Mouse (Mus musculus) frontal cortex, postnatal 10 days (tissue): ENCODE data around the gene Ocrl.

Experiments
- DNase-seq, 2 experiments: peaks; one replicate each; pipeline ENCODE4 v3.0.0; 2022; ENCODE audit warnings: low spot score in 2 of 2, mixed read lengths in 1 of 2

The Ocrl gene

DNA sequence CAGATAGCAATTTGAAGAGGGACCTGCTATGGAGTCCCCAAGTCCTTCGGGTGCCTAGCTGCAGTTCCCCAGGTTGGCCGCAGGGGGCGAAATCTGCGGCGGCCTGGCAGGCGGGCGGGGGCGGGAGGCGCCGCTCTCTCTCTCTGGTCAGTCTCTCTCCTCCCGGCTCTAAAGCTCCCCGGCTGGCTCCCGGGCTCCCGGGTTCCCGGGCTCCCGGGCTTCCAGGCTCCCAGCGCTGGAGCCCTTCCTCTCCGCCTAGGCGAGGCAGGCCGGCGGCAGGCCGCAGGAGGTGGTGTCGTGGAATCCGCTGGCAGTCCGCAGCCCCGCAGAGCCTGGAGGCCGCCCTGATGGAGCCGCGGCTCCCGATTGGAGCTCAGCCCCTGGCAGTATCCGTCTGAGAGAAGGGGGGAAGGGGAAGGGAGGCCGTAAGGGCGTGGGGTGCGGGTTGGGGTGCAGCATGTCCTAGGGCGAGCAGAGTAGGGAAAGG is at the start of gene Ocrl:
Gene Ocrl (plus strand): TSS at position 82 of the 487 bp plus-strand sequence.
- peak; percentile 18 to 54 for DNase-seq

DNA sequence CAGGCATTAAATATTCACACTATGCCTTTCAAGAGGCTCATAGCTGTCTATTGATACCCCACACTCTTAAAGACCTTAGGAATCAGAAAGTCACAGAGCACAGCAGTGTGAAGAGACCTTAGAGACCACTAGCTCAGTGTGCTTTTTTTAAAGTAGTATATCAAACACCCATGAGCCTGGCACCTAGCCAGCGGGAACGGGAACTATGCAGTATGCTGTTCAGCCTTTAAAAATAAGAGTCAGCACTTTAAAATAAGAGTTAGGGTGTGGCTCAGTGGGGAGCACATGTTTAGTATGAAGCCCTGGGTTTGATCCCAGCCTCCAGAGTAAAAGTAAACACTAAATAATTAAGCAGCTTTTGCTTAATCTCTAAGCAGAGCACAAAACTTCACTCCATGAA is 32.1 kb upstream of the Ocrl start:
- peak in 1 of 2 experiments; percentile 7 for DNase-seq

DNA sequence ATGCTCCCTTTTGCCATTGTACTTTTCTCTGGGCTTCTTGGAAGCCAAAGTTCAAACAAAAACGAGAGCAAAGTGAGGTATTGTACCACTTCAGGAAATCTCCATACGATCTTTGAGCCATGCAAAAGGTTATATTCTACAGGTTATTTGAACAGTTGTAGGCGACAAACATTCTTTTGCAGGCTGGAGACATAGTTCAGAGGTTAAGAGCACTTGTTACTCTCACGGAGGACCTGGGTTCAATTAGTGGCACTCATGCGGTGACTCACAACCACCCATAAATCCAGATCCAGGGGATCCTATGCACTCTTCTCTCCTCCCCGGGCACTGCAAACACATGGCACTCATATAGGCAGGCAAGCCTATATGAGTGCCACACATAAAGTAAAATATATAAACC is 29.4 kb upstream of the Ocrl start:
- DNase-seq = no peak

DNA sequence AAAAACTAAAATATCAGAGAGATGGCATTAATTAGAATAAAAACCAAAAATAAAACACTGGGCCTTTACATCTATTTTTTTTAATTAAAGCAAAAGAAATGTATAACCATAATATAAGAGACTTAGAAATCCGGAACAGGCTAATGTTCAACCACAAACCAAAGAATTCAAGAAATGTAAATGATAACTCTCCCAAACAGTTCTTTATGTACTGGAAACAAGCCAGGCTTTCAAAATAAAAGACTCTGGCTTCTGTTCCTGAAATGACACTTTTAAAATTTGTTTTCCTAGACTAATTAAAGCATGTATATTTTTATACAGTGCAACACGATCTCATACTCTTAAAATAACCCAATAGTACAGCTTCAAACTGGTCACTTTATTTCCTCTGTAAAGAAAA is 24.8 kb upstream of the Ocrl start:
- DNase-seq = no peak

DNA sequence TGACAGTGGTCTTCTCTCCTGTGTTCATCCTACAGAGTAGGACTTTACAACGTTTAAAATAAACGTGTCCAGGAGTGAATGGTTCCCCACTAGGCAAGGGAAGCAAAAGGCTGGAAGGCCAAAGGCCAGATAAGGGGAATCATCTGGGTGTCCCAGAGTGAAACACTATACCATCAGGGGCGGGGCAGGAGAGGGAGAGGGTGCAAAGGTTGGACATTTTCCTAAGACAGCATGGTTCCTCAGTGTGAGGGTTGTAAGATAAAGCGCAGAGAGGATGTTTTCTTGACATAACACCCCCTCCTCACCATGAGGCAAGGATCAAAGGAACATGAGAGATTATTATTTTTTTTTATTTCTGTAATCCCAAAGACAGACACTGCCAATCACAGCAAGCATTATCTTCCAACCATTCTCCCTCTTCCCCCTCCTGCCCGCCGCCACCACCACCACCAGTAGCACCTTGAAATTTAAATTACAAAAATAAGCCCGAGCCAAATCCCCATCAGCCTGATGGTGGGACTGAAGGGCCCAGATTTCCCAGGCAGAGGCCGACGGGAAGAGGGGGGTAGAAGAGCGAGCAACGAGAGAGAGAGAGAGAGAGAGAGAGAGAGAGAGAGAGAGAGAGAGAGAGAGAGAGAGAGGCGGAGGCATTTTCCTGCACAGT is 20.8 kb upstream of the Ocrl start:
- DNase-seq = no peak

DNA sequence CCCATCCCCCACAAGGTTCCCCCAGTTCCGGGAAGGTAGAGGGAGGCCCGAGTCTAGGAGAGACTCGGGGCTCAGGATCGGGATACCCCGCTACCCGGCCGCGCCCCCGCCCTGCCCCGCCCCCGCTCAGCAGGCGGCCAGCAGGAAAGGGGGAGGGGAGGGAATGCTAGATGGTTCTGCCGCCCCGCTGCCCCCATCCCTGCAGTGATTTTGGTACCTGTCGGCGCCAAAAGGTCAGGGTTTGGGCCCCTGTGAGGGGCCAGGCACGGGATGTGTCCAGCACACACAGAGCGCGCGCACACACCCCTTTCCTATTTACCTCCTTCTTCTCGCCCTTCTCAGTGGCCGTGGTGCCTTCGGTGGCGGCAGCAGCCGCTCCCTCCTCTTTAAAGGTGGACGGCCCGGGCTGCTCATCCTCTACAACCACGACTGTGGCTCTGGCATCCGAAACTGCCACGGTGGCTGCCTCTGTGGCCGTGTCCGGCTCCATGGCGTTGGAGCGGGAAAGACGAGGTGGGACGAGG is 20.2 kb upstream of the Ocrl start:
- DNase-seq = peak; percentile 11 to 18

DNA sequence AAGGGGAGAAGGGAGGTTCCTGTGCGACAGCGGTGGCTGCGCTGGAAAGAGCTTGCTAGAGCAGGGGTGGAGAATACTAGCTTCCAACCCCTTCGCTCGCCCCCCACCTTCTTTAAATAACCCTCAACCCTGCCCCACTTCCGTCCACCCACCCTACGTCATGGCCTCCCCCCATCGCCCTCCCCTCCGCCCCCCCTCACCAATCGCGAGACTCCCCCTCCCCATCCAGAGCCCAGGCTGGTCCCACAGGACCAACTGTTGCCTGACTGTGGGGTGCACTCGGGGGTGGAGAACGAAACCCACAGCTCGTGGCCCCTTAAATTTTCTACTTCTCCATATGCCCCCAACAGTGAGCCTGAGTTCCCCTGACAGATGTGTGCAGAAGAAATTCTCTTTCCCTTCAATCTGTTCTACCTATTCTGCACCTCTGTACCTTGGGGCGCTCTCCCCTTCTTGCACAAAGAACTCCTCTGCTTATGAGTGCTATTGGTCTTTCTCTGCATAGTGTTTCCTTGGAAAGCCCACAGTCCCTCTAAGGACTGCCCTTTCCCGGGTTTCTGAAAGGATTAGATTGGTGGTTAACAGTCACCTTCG is 19.7 kb upstream of the Ocrl start, which contains the start of gene Smarca1:
Gene Smarca1 (minus strand): TSS at position 544 of the 594 bp plus-strand sequence.
- no peak for DNase-seq

DNA sequence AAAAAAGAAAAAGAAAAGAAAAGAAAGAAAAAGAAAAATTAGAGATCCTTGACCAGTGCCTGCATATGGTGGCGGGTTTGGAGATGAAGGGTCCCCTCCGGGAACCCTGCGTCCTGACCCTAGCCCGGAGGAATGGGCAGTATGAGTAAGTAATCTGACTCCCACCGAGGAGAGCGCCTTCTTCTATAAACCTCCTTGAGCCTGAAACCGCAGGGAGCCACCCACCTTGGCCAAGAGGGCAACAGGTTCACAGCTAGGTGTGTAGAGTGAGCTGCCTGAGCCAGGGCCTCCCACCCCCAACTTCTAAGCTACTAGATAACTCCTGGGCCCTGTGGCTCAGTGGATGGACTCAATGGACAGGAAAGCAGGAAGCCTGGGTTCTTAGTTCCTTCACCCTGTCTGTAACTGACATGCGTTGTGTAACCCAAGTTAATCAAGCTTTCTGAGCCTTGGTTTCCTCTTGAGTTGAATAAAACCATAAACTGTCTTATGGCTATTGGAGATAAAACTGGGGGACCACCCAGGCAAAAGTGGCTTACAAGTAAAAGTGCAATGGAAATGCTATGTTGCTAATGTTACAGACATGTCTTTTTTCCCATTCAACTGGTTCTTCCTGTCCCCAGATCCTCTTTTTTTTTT is 836 bp downstream of the Ocrl start:
- peak; percentile 6 for DNase-seq

DNA sequence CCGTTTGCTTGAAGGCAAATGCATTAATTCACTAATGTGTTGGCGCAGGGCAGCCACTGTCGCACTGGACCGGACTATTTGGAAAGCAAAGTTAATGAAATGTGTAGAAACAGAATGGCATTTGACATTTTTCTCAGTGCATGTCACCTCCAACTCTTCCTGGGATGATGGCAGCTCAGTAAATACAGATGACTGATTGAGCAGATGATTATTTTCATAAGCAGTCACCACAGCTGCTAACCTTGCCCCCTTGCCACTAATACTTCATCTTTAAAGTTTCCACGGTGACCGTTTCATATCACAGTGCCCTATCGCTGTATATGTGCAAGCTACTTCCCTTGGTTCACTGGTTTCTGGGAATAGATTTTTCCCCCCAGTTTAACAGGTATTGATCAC is 1.4 kb downstream of the Ocrl start:
- no peak for DNase-seq

DNA sequence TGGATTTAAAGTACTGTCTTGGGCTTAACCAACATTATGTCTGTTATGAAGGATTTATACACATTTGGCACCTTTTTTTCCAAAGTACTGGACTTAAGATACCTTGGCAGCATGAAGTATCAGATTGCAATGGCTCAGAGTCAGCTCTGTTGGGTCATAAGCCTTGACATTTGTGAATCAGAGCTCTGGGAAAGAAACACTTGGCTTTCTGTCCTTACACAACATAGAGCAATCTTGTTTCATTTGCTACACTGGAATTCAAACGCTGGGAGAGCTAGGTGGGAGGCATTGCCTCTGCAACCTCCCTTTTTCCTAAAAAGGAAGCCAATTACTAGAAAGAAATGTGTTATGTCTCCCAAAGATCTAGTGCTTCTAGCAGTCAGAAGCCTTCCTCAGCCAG is 4.6 kb downstream of the Ocrl start:
- DNase-seq = no peak

DNA sequence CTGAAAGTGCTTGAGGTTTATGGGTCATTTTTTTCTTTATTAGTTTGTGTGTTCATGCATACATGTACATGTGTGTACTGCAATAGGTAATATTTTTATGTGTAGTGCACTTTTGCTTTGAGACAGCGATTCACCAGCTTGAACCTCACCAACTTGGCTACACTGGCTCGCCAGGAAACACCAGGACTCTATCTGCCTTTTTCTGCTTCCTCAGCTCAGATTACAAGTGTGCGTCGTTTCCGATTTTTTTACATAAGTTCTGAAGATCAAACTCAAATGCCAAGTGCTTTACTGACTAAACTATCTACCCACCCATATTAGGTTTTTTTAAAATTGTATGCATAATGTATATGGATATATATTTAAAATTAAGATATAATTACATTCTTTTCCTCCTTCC is 8.4 kb downstream of the Ocrl start:
- DNase-seq = no peak

DNA sequence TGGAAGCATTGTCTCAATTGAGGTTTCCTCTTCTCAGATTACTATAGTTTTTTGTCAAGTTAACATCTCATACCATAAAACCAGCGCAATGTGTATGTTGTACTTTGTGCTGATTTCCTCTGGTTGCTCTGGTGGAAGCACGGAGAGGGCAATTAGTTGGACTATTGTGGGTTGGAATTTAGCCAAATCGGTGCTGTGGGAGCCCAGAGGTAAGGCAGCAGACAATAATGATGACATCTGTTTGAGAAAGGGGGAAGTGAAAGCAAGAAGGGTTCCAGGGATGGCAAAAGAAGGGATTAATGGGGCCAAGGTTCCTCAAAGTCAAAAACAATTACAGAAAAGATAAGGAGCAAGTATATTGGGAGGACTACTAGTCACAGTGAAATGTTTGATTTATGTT is 15.8 kb downstream of the Ocrl start:
- DNase-seq = no peak

DNA sequence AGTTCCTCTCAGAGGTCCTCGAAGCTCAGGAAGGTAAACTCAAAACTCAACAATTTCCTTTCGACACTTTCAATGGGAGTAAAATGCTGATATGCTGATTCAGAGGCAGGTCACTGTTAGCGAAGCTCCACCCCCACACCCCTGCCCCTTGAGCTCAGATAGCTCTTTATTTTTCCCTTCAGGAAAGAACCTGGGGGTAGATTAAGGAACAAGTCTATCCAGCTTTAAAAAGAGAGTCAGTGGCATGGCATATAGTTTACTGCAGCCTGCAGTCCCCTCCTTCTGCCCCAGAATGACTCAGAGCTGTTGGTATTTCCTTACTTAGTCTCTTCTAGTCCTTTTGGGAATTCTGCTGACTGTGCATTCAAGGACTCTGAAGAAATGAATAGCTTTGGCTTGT is 18.3 kb downstream of the Ocrl start:
- DNase-seq = no peak

DNA sequence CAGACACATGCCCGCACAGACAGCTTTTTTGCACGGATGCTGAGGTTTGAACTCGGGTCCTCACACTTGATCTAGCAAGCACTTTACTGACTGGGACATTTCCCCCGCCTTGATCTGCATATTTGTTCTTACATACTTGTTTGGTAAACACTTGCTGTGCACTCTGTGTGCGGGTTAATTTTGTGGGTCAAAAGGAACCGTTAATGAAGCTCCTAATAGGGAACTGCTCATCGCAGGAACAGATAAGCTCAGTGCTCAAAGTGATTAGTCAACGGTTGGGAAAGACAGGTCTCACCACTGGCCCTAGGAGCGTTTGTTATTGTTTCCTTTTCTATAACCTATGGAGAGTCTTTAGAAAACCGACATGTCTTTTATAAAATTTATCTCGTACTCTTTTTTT is 22.2 kb downstream of the Ocrl start:
- DNase-seq = no peak

DNA sequence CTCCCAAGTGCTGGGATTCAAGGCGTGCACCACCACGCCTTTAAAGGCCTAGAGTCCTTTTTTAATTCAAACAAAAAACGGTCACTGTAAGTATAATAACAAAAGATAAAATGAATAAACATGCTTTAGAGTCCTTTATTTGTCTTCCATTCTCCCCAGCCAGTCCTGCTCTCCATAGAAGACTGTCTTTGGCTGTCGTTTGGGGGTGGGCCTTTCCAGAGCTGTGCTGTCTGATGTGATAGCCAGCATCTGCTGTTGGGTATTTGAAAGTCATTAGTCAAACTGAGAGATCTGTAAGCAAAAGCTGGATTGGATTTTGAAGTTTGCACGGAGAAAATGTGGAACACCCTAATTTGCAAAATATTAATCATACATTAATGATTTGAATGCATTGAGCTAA is 24.7 kb downstream of the Ocrl start:
- DNase-seq = no peak

DNA sequence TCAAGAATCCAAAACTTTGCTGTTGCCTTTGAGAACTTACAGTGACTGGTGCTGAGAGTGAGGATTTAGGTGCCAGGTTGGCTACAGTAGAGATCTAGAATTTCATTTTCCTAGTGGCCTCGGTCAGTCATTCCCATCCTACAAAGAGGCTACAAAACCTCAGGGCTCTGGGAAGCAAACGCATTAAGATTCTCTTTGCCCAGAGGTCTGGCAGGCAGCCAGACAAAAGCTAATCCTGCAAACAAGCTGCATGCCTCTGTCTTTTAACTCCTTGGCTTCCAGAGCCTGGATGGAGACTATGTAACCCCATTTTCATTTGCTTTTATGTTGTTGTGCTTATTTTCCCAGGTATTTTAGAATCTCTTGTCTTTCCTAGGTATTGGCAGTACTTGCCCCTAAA is 25.6 kb downstream of the Ocrl start:
- peak in 1 of 2 experiments; percentile 16 for DNase-seq

DNA sequence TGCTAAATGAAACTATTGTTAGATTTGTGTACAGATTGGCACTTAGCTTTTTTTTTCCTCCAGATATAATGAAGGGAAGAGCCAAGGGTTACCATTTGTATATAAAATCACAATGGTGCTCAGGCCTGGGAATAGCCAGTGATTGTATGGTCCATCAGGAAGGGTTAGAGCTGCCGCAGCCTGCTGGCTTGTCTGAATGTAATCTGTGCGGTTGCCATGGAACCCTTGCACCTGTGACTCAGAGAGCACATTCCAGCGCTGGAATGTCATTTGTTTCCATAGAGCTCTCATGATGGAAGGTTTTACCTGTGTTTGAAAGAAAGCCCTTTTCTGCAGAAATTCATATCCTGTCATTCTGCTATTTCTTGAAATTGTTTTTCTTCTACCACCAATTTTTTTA is 37.5 kb downstream of the Ocrl start:
- no peak for DNase-seq

DNA sequence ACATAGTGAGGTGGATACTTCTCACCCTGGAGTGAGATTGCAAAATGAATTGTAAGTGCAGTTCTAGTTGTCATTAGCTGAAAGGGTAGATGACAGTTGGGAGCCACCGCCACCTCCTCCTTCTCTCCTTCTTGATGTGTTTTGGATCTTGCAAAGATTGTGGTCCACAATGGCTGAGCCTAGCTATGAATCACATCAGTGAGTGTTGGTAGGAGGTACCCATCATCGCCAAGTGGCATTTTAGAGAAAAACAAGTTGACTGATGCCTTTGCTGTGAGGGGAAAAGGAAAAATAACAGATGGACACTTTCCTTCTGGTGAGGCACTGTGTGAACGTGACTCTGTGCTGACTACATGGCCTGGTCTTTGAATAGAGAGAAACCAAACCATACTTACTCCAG is 50.4 kb downstream of the Ocrl start:
- DNase-seq = no peak

DNA sequence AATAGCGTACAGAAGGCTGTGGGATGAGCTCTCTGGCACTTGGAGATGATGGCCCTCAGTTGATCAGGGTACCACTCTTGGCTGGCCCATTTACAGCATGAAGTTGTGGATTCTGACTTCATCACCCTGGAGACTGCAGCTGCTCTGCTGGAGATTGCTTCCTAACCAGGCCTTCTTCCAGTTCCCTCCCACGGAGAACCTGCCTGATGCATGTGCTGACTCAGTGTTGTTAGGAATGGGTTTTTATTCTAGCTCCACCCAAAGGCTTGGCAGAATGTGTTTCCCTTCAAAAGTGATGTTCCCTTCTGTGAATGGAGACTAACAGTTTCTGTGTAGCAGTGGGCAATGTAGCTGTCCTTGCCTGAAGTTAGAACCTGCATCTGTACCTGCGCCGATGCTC is 58.2 kb downstream of the Ocrl start:
- peak; percentile 10 to 21 for DNase-seq

DNA sequence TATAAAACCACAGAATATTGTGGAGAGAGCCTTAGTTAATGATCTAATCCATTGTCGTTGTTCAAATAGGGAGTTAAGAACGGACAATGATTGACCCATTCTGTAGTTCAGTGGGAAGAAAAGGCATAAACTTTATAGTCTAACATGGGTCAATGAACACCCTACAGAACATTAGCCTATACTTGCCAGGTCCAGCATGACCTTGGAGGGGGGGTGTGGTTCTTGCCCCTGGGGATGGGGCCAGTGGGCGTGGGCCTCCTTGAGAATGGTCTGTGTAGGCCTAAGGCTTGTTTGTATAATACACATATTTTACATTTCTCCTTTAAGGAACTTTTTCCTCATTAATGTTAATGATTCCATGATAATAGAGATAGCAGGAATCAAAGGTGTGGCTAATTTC is 58.7 kb downstream of the Ocrl start:
- no peak for DNase-seq

DNA sequence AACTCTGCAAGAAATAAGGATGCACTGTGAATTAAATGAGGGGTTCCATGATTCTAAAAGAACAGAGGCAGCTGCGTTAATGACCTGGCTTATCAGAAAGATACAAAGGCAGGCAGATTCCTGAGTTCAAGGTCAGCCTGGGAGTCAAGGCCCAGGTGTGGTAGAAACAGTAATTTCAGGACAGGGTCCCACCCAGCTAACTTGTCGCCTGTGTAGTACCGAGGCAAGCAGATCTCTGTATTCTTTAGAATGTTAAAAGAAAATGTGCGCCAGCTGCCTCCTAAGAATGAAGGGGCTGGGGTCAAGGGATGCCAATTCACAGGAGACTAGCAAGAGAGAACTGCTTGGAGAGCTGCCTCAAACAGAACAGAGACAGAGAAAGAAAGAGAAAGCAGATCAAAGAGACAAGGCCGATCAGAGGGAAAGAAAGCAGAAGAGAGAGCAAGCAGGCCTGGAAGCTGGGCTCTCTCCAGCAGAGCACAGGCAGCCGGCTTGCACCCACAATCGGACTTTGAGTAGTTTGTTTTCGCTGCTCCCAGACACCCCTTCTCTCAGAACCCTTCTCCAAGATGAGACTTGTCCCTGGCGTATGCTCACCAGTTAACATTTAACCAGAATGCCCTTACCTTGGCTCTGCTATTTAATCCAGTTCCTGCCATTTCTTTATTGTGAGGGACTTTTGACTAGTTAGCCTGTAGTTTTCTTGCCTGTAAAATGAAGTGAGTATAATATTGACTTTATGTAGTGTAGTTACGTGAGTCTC is 59.4 kb downstream of the Ocrl start:
- no peak for DNase-seq

DNA sequence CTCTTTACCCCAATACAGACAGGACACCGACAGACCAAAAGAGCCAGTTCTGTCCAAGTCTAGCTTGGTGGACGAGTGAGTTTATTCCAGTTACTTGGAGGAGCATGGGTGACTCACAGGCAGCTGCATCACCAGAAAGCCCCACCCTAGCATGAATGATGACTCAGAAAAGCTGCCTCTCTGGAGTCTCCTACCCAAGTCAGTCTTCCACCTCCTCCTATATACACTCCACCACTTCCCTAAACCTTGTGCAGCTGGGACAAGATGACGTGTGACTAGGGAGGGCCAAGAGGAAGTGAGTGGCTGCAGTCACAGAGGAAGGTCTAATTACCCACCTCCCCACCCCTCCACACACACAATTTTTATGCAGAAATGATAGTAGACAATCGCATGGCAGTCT is 64.4 kb downstream of the Ocrl start:
- DNase-seq = no peak
